Mouse (Mus musculus): ENCODE results near the gene Chst11.

- TF ChIP-seq CTCF (IDR thresholded peaks at IDR 0.05; ENCODE audit: extremely low read depth, insufficient read depth, low read length) (no peak), POLR2A (IDR thresholded peaks at IDR 0.05; ENCODE audit: extremely low read depth, insufficient read depth, low read length) (no peak)
Observed at GRCm38 (mm10) chr10:83099669-83100068, 114.4 kb downstream of the Chst11 start.
